Mouse (Mus musculus): Measurements from ENCODE around the gene Sept12.
A peak's percentile ranks its signal among the peaks of the same experiment; 100 is the strongest.

Gene Sept12

GRCm38 (mm10) chr16:4974521-4974920, 23.1 kb downstream of the Sept12 start:
- no peak for DNase-seq (ENCODE audit: low spot score)

GRCm38 (mm10) chr16:4971626-4972025, 26.0 kb downstream of the Sept12 start:
- no peak for DNase-seq (ENCODE audit: low spot score)

GRCm38 (mm10) chr16:4969055-4969843, 28.4 kb downstream of the Sept12 start:
- no peak for DNase-seq (ENCODE audit: low spot score)

- DNase-seq (ENCODE audit: low spot score) = no peak
Measured at GRCm38 (mm10) chr16:4968426-4968825, 29.2 kb downstream of the Sept12 start.

- DNase-seq (ENCODE audit: low spot score) = no peak
Measured at GRCm38 (mm10) chr16:4965392-4966129, 32.1 kb downstream of the Sept12 start.

GRCm38 (mm10) chr16:4964731-4965391, 32.8 kb downstream of the Sept12 start:
- no peak for DNase-seq (ENCODE audit: low spot score)

- peak; percentile 88 for DNase-seq (ENCODE audit: low spot score)
Measured at GRCm38 (mm10) chr16:4963797-4964709, 33.6 kb downstream of the Sept12 start, which contains the start of gene Anks3. Gene Anks3, minus strand, starts transcription at chr16:4964205.

- no peak for DNase-seq (ENCODE audit: low spot score)
Measured at GRCm38 (mm10) chr16:4963346-4963745, 34.3 kb downstream of the Sept12 start.

- DNase-seq (ENCODE audit: low spot score) = no peak
Measured at GRCm38 (mm10) chr16:4960260-4960659, 37.4 kb downstream of the Sept12 start.

- no peak for DNase-seq (ENCODE audit: low spot score)
Measured at GRCm38 (mm10) chr16:4957446-4957845, 40.2 kb downstream of the Sept12 start.

- DNase-seq (ENCODE audit: low spot score) = no peak
Measured at GRCm38 (mm10) chr16:4956609-4957008, 41.0 kb downstream of the Sept12 start.

- no peak for DNase-seq (ENCODE audit: low spot score)
Measured at GRCm38 (mm10) chr16:4947378-4947777, 50.3 kb downstream of the Sept12 start.

GRCm38 (mm10) chr16:4946155-4946554, 51.5 kb downstream of the Sept12 start:
- no peak for DNase-seq (ENCODE audit: low spot score)

- DNase-seq (ENCODE audit: low spot score) = no peak
Measured at GRCm38 (mm10) chr16:4945415-4945814, 52.2 kb downstream of the Sept12 start.

GRCm38 (mm10) chr16:4943431-4943830, 54.2 kb downstream of the Sept12 start:
- DNase-seq (ENCODE audit: low spot score) = no peak

GRCm38 (mm10) chr16:4942868-4943267, 54.8 kb downstream of the Sept12 start:
- DNase-seq (ENCODE audit: low spot score) = no peak

- no peak for DNase-seq (ENCODE audit: low spot score)
Measured at GRCm38 (mm10) chr16:4941016-4941415, 56.6 kb downstream of the Sept12 start.

GRCm38 (mm10) chr16:4940311-4940850, 57.3 kb downstream of the Sept12 start:
- no peak for DNase-seq (ENCODE audit: low spot score)

GRCm38 (mm10) chr16:4939412-4939811, 58.2 kb downstream of the Sept12 start:
- DNase-seq (ENCODE audit: low spot score) = peak; percentile 9

- DNase-seq (ENCODE audit: low spot score) = peak; percentile 87
Measured at GRCm38 (mm10) chr16:4938989-4939388, 58.7 kb downstream of the Sept12 start.

- no peak for DNase-seq (ENCODE audit: low spot score)
Measured at GRCm38 (mm10) chr16:4938461-4938860, 59.2 kb downstream of the Sept12 start, which contains the start of gene Nudt16l1. Gene Nudt16l1, plus strand, starts transcription at chr16:4938761.
